Mouse (Mus musculus): ENCODE results near the gene Prdx6b.

DNA sequence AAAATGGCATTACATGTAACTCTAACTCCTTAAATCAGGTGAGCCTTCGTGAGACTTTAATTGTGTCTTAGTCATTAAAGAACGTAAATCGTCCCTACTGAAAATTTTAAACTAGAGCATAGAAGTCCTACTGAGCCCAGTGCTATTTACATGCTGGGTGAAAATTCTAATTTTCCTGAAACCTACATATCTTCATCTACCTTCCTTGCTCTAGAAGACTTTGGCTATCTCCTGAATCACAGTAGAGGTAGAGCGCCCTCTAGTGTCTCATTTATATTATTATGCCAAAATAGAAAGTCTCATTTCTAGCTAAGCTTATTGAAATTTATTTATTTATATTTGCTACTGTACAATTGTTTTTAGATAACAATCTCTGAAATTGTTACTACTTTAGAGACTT lies 24.2 kb upstream of the Prdx6b start:
- TF ChIP-seq CTCF (IDR thresholded peaks at IDR 0.05; ENCODE audit: borderline replicate concordance, extremely low read depth, insufficient read depth, insufficient read length) (no peak), POLR2A (IDR thresholded peaks at IDR 0.05; ENCODE audit: borderline replicate concordance, extremely low read depth, insufficient read depth, insufficient read length, poor library complexity, severe bottlenecking) (no peak)
